Mouse (Mus musculus) macrophage (primary cell): ENCODE measurements around the gene Gm960. TPM values are rescaled to one million over a fixed set of nuclear protein-coding genes. Genes with fewer than 3 reads are reported as not detected.
"Not testable (repeated sequence)": the region's sequence is repeated elsewhere in the genome, so short reads cannot be mapped to it uniquely, and the experiment has no call there.

Experiments
- H3K27ac ChIP-seq: fragments of 350-480 bp; formaldehyde crosslinking; 2 replicates; pipeline ENCODE4 v1.9.0; 2021
- H3K36me3 ChIP-seq: fragments of 350-480 bp; formaldehyde crosslinking; 2 replicates; pipeline ENCODE4 v1.9.0; 2021; ENCODE audit errors: inconsistent target
- H3K4me3 ChIP-seq: fragments of 350-480 bp; formaldehyde crosslinking; 2 replicates; pipeline ENCODE4 v1.9.0; 2021; ENCODE audit errors: inconsistent target
- H3K79me2 ChIP-seq: fragments of 350-480 bp; formaldehyde crosslinking; 2 replicates; pipeline ENCODE4 v1.9.0; 2021; ENCODE audit errors: inconsistent target
- WGBS: methylation state at CpG from one replicate; pipeline ENCODE4 v1.1.7; 2026; ENCODE audit warnings: inconsistent platforms; ENCODE audit not compliant: missing documents; 5-methylcytosine and 5-hydroxymethylcytosine counted together
- polyA plus RNA-seq: library from polyadenylated mRNA; stranded (reverse); fragments of 250-400 nt; gene quantifications from 3 replicates; pipeline ENCODE4 v1.2.4, GENCODE M21; 2018; ENCODE audit warnings: inconsistent platforms

Gene Gm960
- polyA plus RNA-seq, 1 experiment from 2014 or later, result not detected

- WGBS, result 95% methylated on average over 12 of the region's 12 CpGs
Measured at GRCm38 (mm10) chr19:4607406-4607805, 91.1 kb downstream of the Gm960 start.

GRCm38 (mm10) chr19:4605654-4606053, 92.8 kb downstream of the Gm960 start:
- Histone ChIP-seq H3K4me3 (no peak overlapping the region), H3K79me2 (no peaks in the 10 kb centered on the region), H3K27ac (no peak overlapping the region), H3K36me3 (no peaks in the 10 kb centered on the region)
- WGBS, result 92% methylated on average over 4 of the region's 4 CpGs

More at GRCm38 (mm10) chr19:4607406-4607805, 91.1 kb downstream of the Gm960 start:
- no peak overlapping the region for H3K27ac ChIP-seq
- no peaks in the 10 kb centered on the region for H3K36me3 ChIP-seq
- H3K4me3 ChIP-seq, result no peak overlapping the region
- H3K79me2 ChIP-seq, result no peaks in the 10 kb centered on the region

- no peak overlapping the region for H3K4me3 ChIP-seq
- no peaks in the 10 kb centered on the region for H3K36me3 ChIP-seq
- 41% methylated on average over 24 of the region's 24 CpGs for WGBS
- no peak overlapping the region for H3K27ac ChIP-seq
- H3K79me2 ChIP-seq, result no peaks in the 10 kb centered on the region
Measured at GRCm38 (mm10) chr19:4603801-4604723, 94.4 kb downstream of the Gm960 start.

- Histone ChIP-seq H3K36me3 (no peaks in the 10 kb centered on the region), H3K79me2 (no peaks in the 10 kb centered on the region), H3K4me3 (no peak overlapping the region), H3K27ac (no peak overlapping the region)
- WGBS, result 92% methylated on average over 17 of the region's 20 CpGs
Measured at GRCm38 (mm10) chr19:4602459-4602858, 96.0 kb downstream of the Gm960 start.

GRCm38 (mm10) chr19:4596071-4596470, 102.4 kb downstream of the Gm960 start:
- no peaks in the 10 kb centered on the region for H3K79me2 ChIP-seq
- H3K4me3 ChIP-seq, result no peak overlapping the region
- 98% methylated on average over 2 of the region's 2 CpGs for WGBS
- no peak overlapping the region for H3K27ac ChIP-seq
- no peaks in the 10 kb centered on the region for H3K36me3 ChIP-seq

- 84% methylated on average over 7 of the region's 7 CpGs for WGBS
- Histone ChIP-seq H3K27ac (no peak overlapping the region), H3K79me2 (no peaks in the 10 kb centered on the region), H3K36me3 (no peaks in the 10 kb centered on the region), H3K4me3 (no peak overlapping the region)
Measured at GRCm38 (mm10) chr19:4593792-4594522, 104.5 kb downstream of the Gm960 start.

GRCm38 (mm10) chr19:4590025-4590424, 108.4 kb downstream of the Gm960 start:
- Histone ChIP-seq H3K79me2 (no peaks in the 10 kb centered on the region), H3K4me3 (no peak overlapping the region), H3K27ac (no peak overlapping the region), H3K36me3 (no peaks in the 10 kb centered on the region)
- 19% methylated on average over 3 of the region's 3 CpGs for WGBS

- Histone ChIP-seq H3K79me2 (no peaks in the 10 kb centered on the region), H3K4me3 (no peak overlapping the region), H3K36me3 (no peaks in the 10 kb centered on the region), H3K27ac (no peak overlapping the region)
- WGBS, result 81% methylated on average over 1 of the region's 1 CpGs
Measured at GRCm38 (mm10) chr19:4589081-4589480, 109.4 kb downstream of the Gm960 start.

GRCm38 (mm10) chr19:4588430-4588829, 110.0 kb downstream of the Gm960 start:
- H3K27ac ChIP-seq, result no peak overlapping the region
- 88% methylated on average over 3 of the region's 3 CpGs for WGBS
- H3K79me2 ChIP-seq, result no peaks in the 10 kb centered on the region
- H3K36me3 ChIP-seq, result no peaks in the 10 kb centered on the region
- H3K4me3 ChIP-seq, result no peak overlapping the region

- Histone ChIP-seq H3K27ac (no peak overlapping the region), H3K79me2 (no peaks in the 10 kb centered on the region), H3K4me3 (no peak overlapping the region), H3K36me3 (no peaks in the 10 kb centered on the region)
- 67% methylated on average over 2 of the region's 2 CpGs for WGBS
Measured at GRCm38 (mm10) chr19:4587426-4587825, 111.0 kb downstream of the Gm960 start.

GRCm38 (mm10) chr19:4586783-4587182, 111.7 kb downstream of the Gm960 start:
- not testable (repeated sequence) for H3K36me3 ChIP-seq, H3K79me2 ChIP-seq, H3K4me3 ChIP-seq, H3K27ac ChIP-seq

- Histone ChIP-seq H3K36me3 (no peaks in the 10 kb centered on the region), H3K27ac (no peak overlapping the region), H3K79me2 (no peaks in the 10 kb centered on the region), H3K4me3 (no peak overlapping the region)
- 80% methylated on average over 2 of the region's 2 CpGs for WGBS
Measured at GRCm38 (mm10) chr19:4583856-4584255, 114.6 kb downstream of the Gm960 start.

- no peaks in the 10 kb centered on the region for H3K79me2 ChIP-seq
- no peaks in the 10 kb centered on the region for H3K36me3 ChIP-seq
- no peak overlapping the region for H3K27ac ChIP-seq
- 92% methylated on average over 5 of the region's 5 CpGs for WGBS
- H3K4me3 ChIP-seq, result no peak overlapping the region
Measured at GRCm38 (mm10) chr19:4579296-4579695, 119.2 kb downstream of the Gm960 start.

- Histone ChIP-seq H3K79me2 (no peaks in the 10 kb centered on the region), H3K36me3 (no peaks in the 10 kb centered on the region), H3K27ac (no peak overlapping the region), H3K4me3 (no peak overlapping the region)
- WGBS, result 89% methylated on average over 2 of the region's 2 CpGs
Measured at GRCm38 (mm10) chr19:4578799-4579198, 119.7 kb downstream of the Gm960 start.
